Mouse (Mus musculus) small intestine, adult 2 months (tissue): ENCODE results near the gene Dnah3.

Source experiments
- CTCF ChIP-seq: fragments of 200-500 bp; IDR thresholded peaks from 2 replicates; pipeline ENCODE4 v1.5.1; 2012; ENCODE audit warnings: low read depth, mild to moderate bottlenecking, control low read depth, inconsistent platforms, low read length, moderate library complexity, mixed read lengths; ENCODE audit not compliant: insufficient replicate concordance, insufficient read length; ENCODE audit errors: extremely low read depth
- POLR2A ChIP-seq: fragments of 200-500 bp; IDR thresholded peaks from 2 replicates; pipeline ENCODE4 v1.6.1; 2012; ENCODE audit warnings: low read depth, mild to moderate bottlenecking, control low read depth, inconsistent platforms, low read length, moderate library complexity

- TF ChIP-seq CTCF (no peak), POLR2A (peak; percentile 67)
These were observed 199.2 kb downstream of the Dnah3 start, which contains the start of the genes Lyrm1 and Dcun1d3 for GRCm38 (mm10) chr7:119895639-119896512.
